Mouse (Mus musculus) cerebral cortex, adult 2 months (tissue): ENCODE data around the gene Nf1.

Experiments
- WGBS: fragments of 180-500 bp; shearing (Covaris S2); methylation state at CpG from one replicate; pipeline ENCODE4 v1.1.7; 2018; 5-methylcytosine and 5-hydroxymethylcytosine counted together

The Nf1 gene

GRCm38 (mm10) chr11:79530774-79531173, 191.3 kb downstream of the Nf1 start:
- WGBS, result 63% methylated on average over 11 of the region's 11 CpGs

- WGBS, result 93% methylated on average over 4 of the region's 4 CpGs
These were observed 192.0 kb downstream of the Nf1 start for GRCm38 (mm10) chr11:79531485-79531884.

- 83% methylated on average over 6 of the region's 6 CpGs for whole genome bisulfite sequencing
These were observed 193.8 kb downstream of the Nf1 start for GRCm38 (mm10) chr11:79533311-79533710.

- 49% methylated on average over 8 of the region's 8 CpGs for WGBS
These were observed 194.6 kb downstream of the Nf1 start for GRCm38 (mm10) chr11:79533950-79534690.

GRCm38 (mm10) chr11:79535554-79535953, 196.1 kb downstream of the Nf1 start:
- WGBS, result 87% methylated on average over 4 of the region's 4 CpGs

GRCm38 (mm10) chr11:79536293-79536692, 196.8 kb downstream of the Nf1 start:
- over 99% methylated on average over 3 of the region's 3 CpGs for WGBS

- WGBS, result 86% methylated on average over 1 of the region's 1 CpGs
These were observed 213.1 kb downstream of the Nf1 start for GRCm38 (mm10) chr11:79552622-79553021.

GRCm38 (mm10) chr11:79560536-79560935, 221.0 kb downstream of the Nf1 start:
- WGBS, result 92% methylated on average over 4 of the region's 4 CpGs

- 92% methylated on average over 7 of the region's 7 CpGs for WGBS
These were observed 224.0 kb downstream of the Nf1 start for GRCm38 (mm10) chr11:79563493-79563892.

GRCm38 (mm10) chr11:79566947-79567346, 227.5 kb downstream of the Nf1 start:
- 65% methylated on average over 1 of the region's 1 CpGs for WGBS

GRCm38 (mm10) chr11:79568197-79568911, 228.9 kb downstream of the Nf1 start:
- WGBS, result 90% methylated on average over 11 of the region's 11 CpGs

GRCm38 (mm10) chr11:79570319-79570718, 230.8 kb downstream of the Nf1 start:
- 86% methylated on average over 2 of the region's 2 CpGs for WGBS

- WGBS, result 74% methylated on average over 3 of the region's 3 CpGs
These were observed 234.3 kb downstream of the Nf1 start for GRCm38 (mm10) chr11:79573836-79574235.

- WGBS, result 73% methylated on average over 14 of the region's 14 CpGs
These were observed 236.0 kb downstream of the Nf1 start for GRCm38 (mm10) chr11:79575383-79576073.

- WGBS, result 32% methylated on average over 5 of the region's 5 CpGs
These were observed 238.2 kb downstream of the Nf1 start for GRCm38 (mm10) chr11:79577741-79578140.

- WGBS, result 44% methylated on average over 4 of the region's 4 CpGs
These were observed 241.2 kb downstream of the Nf1 start for GRCm38 (mm10) chr11:79580660-79581059.

- 90% methylated on average over 6 of the region's 6 CpGs for WGBS
These were observed 241.8 kb downstream of the Nf1 start for GRCm38 (mm10) chr11:79581257-79581656.

- WGBS, result 2% methylated on average over 5 of the region's 5 CpGs
These were observed 244.7 kb downstream of the Nf1 start for GRCm38 (mm10) chr11:79584191-79584590.

- WGBS, result 64% methylated on average over 14 of the region's 14 CpGs
These were observed 250.0 kb downstream of the Nf1 start for GRCm38 (mm10) chr11:79589317-79590075.

GRCm38 (mm10) chr11:79590664-79591590, 251.4 kb downstream of the Nf1 start, which contains the start of gene Rab11fip4:
Gene Rab11fip4 (plus strand): TSS chr11:79591212.
- 5% methylated on average over 98 of the region's 98 CpGs for WGBS

- WGBS, result 15% methylated on average over 5 of the region's 5 CpGs
These were observed 252.1 kb downstream of the Nf1 start for GRCm38 (mm10) chr11:79591591-79591975.
